Mouse (Mus musculus) liver, postnatal 0 days (tissue): ENCODE data around the gene Sqstm1. TPM values are rescaled to one million over a fixed set of nuclear protein-coding genes. Genes with fewer than 3 reads are reported as not detected.

Experiments used
- ATAC-seq: fragments of 200-750 bp; cut with Nextera tagmentation; 2 replicates; pipeline ENCODE4 v1.8.0; 2017; ENCODE audit warnings: mild to moderate bottlenecking, moderate library complexity
- DNase-seq: peaks from one replicate; pipeline ENCODE4 v3.0.0-alpha.2; 2016
- H3K27ac ChIP-seq: fragments of 300-500 bp; sonication (generic); 2 replicates; pipeline ENCODE4 v1.5.1; 2014; ENCODE audit warnings: antibody characterized with exemption, moderate library complexity, mild to moderate bottlenecking, low read depth
- H3K27me3 ChIP-seq: fragments of 300-500 bp; sonication (generic); 2 replicates; pipeline ENCODE4 v1.6.1; 2014; ENCODE audit warnings: low read length, control low read depth, mixed read lengths; ENCODE audit not compliant: insufficient read depth
- H3K36me3 ChIP-seq: fragments of 300-500 bp; sonication (generic); replicated peaks from 2 replicates; pipeline ENCODE4 v1.6.1; 2014; ENCODE audit warnings: mild to moderate bottlenecking, control low read depth, low read length, moderate library complexity, mixed read lengths; ENCODE audit not compliant: insufficient read depth
- H3K4me1 ChIP-seq: fragments of 300-500 bp; sonication (generic); 2 replicates; pipeline ENCODE4 v1.6.1; 2014; ENCODE audit warnings: antibody characterized with exemption, mild to moderate bottlenecking, control low read depth; ENCODE audit not compliant: insufficient read depth
- H3K4me2 ChIP-seq: fragments of 300-500 bp; sonication (generic); 2 replicates; pipeline ENCODE4 v1.6.1; 2014; ENCODE audit warnings: low read depth, mild to moderate bottlenecking, low read length, moderate library complexity, mixed read lengths
- H3K4me3 ChIP-seq: fragments of 300-500 bp; sonication (generic); 2 replicates; pipeline ENCODE4 v1.5.1; 2014; ENCODE audit warnings: low read depth, low read length
- H3K9ac ChIP-seq: fragments of 300-500 bp; sonication (generic); replicated peaks from 2 replicates; pipeline ENCODE4 v1.6.1; 2014; ENCODE audit warnings: mild to moderate bottlenecking, moderate library complexity
- H3K9me3 ChIP-seq: fragments of 300-500 bp; sonication (generic); 2 replicates; pipeline ENCODE4 v1.6.1; 2016; ENCODE audit warnings: mild to moderate bottlenecking, control low read depth, low read length, mixed read lengths
- CTCF ChIP-seq: sonication (generic); IDR thresholded peaks from 2 replicates; pipeline ENCODE4 v1.5.1; 2016; ENCODE audit warnings: antibody characterized with exemption, low read depth
- EP300 ChIP-seq: IDR thresholded peaks from 2 replicates; pipeline ENCODE4 v1.6.1; 2016; ENCODE audit warnings: antibody characterized with exemption, low read depth, mild to moderate bottlenecking
- WGBS: fragments of 180-500 bp; shearing (Covaris S2); extraction: QIAGEN DNeasy Blood & Tissue Kit; methylation state at CpG from one replicate; pipeline ENCODE4 v1.1.7; 2014; ENCODE audit not compliant: insufficient replicate concordance; 5-methylcytosine and 5-hydroxymethylcytosine counted together
- polyA plus RNA-seq: library from polyadenylated mRNA; unstranded; fragments of >200 nt; fragmentation: Nextera tagmentation; extraction: Ambion mirVana; gene quantifications from 2 replicates; pipeline ENCODE4 v1.2.1, GENCODE M21; 2015

Sqstm1 gene
- polyA plus RNA-seq, 1 experiment from 2014 or later = 154 TPM

DNA sequence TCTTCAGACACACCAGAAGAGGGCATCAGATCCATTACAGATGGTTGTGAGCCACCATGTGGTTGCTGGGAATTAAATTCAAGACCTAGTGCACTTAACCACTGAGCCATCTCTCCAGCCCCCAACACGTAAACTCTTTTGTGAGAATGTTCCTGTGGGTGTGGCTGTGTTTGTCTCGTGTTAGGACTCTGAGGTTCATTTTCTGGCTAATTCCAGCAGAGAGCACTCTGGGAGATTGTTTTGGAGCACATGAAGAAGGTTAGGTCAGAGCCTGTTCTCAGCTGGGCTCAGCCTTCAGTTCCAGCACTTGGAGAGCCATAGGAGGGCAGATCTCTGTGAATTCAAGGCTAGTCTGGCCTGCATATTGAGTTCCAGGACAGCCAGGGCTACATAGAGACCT is 9.2 kb upstream of the Sqstm1 start:
- Histone ChIP-seq H3K9me3 (no peaks in the 10 kb centered on the region), H3K36me3 (no peaks in the 10 kb centered on the region), H3K9ac (no peak overlapping the region), H3K4me3 (no peak overlapping the region), H3K27ac (no peak overlapping the region), H3K4me2 (no peak overlapping the region), H3K4me1 (peaks cover 27% of the 10 kb centered on the region), H3K27me3 (no peaks in the 10 kb centered on the region)
- peak; percentile 22; the same call in 1 of the 2 replicates for TF ChIP-seq CTCF
- TF ChIP-seq EP300 = no peak
- DNase-seq (no peak), ATAC-seq (no peak)
- 55% methylated on average over 2 of the region's 2 CpGs for WGBS

- Histone ChIP-seq H3K4me1 (peaks cover 30% of the 10 kb centered on the region; the same call in 1 of the 2 replicates), H3K9ac (no peak overlapping the region), H3K4me2 (no peak overlapping the region), H3K27ac (no peak overlapping the region), H3K27me3 (no peaks in the 10 kb centered on the region), H3K36me3 (no peaks in the 10 kb centered on the region), H3K4me3 (no peak overlapping the region), H3K9me3 (no peaks in the 10 kb centered on the region)
- WGBS = 69% methylated on average over 4 of the region's 4 CpGs
- no peak for ATAC-seq
- no peak for TF ChIP-seq EP300
- no peak for DNase-seq
Observed at GRCm38 (mm10) chr11:50217811-50218210, 7.2 kb upstream of the Sqstm1 start.

DNA sequence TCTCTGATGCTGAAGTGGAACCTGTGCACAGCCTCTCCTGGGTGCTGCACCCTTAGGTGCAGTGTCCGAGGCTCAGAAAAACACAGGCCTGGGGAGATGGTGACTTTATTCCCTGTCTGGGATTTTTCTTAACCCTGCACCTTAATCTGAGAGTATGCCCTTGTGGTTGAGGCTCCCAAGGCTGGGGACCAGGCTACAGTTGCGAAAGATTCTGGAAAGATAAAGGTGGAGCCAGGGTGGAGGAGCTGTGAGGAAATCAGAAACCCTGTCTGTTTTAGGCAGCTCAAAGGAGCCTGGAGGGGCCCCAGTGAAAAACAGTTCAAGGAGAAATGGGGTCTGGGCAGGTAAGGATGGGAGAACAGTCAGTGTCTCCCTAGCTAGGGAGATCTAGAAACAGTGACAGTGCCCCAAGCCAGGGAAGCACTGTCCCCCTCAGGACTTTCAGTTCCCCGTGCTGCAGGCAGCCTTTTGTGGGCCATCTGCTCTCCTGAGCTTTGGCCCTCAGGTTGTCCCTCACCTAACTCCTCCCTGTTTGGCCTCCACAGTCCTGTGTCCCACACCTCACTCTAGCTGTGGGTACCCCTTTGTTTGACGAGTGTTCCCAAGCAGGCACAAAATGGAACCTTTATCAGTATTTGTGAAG is 6.2 kb upstream of the Sqstm1 start:
- Histone ChIP-seq H3K4me2 (no peak overlapping the region), H3K27me3 (no peaks in the 10 kb centered on the region), H3K4me3 (no peak overlapping the region), H3K36me3 (no peaks in the 10 kb centered on the region), H3K4me1 (peaks cover 33% of the 10 kb centered on the region), H3K9ac (no peak overlapping the region), H3K9me3 (no peaks in the 10 kb centered on the region), H3K27ac (no peak overlapping the region)
- 64% methylated on average over 4 of the region's 4 CpGs for WGBS
- DNase-seq (no peak), ATAC-seq (no peak)
- TF ChIP-seq EP300 = no peak
- TF ChIP-seq CTCF = no peak

DNA sequence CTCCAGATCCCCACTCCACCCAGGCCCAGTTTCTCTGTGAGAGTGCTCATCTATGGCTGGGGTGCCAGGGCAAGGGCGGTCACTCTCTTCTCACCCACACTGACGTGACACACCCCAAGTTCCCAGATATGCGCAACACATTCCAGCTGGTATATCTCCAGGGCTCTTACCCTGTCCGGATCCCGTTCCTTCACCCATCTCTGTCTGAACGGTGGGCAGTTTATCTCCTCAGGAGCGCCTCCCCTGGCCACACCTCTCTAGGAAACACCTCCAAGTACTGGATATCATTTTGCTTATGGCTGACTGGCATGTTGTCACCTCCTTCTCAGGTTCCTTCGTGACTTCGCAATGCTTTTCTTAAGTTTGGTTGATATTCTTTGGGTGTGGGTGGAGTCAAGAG is 5.0 kb upstream of the Sqstm1 start:
- no peak overlapping the region for H3K4me2 ChIP-seq
- H3K9me3 ChIP-seq = no peaks in the 10 kb centered on the region
- no peak for ATAC-seq

GRCm38 (mm10) chr11:50214631-50215030 is 4.0 kb upstream of the Sqstm1 start:
- Histone ChIP-seq H3K4me1 (peaks cover 43% of the 10 kb centered on the region), H3K36me3 (no peaks in the 10 kb centered on the region), H3K9ac (no peak overlapping the region), H3K27ac (no peak overlapping the region), H3K4me2 (no peak overlapping the region), H3K27me3 (no peaks in the 10 kb centered on the region), H3K9me3 (no peaks in the 10 kb centered on the region), H3K4me3 (no peak overlapping the region)
- ATAC-seq (no peak), DNase-seq (no peak)
- 88% methylated on average over 6 of the region's 6 CpGs for WGBS
- TF ChIP-seq CTCF = no peak; the same call in 1 of the 2 replicates
- TF ChIP-seq EP300 = no peak

More for the DNA sequence above, 5.0 kb upstream of the Sqstm1 start:
- no peak for DNase-seq
- Histone ChIP-seq H3K27ac (no peak overlapping the region), H3K36me3 (no peaks in the 10 kb centered on the region), H3K4me3 (no peak overlapping the region), H3K4me1 (peaks cover 43% of the 10 kb centered on the region), H3K9ac (no peak overlapping the region), H3K27me3 (no peaks in the 10 kb centered on the region)
- TF ChIP-seq CTCF = no peak
- 70% methylated on average over 9 of the region's 9 CpGs for WGBS

GRCm38 (mm10) chr11:50212848-50213758 is 2.5 kb upstream of the Sqstm1 start:
- TF ChIP-seq EP300 (peak; percentile 46; the same call in 1 of the 2 replicates), CTCF (no peak)
- H3K4me2 ChIP-seq = peak overlapping the region; percentile 29
- no peaks in the 10 kb centered on the region for H3K9me3 ChIP-seq
- ATAC-seq (peak; percentile 53), DNase-seq (peak; percentile 77)
- H3K9ac ChIP-seq = no peak overlapping the region
- peaks cover 50% of the 10 kb centered on the region for H3K4me1 ChIP-seq
- WGBS = 52% methylated on average over 11 of the region's 11 CpGs
- H3K27me3 ChIP-seq = no peaks in the 10 kb centered on the region
- H3K36me3 ChIP-seq = peaks cover 6% of the 10 kb centered on the region
- H3K27ac ChIP-seq = peak overlapping the region; percentile 99
- no peak overlapping the region for H3K4me3 ChIP-seq
